Mouse (Mus musculus) heart, adult 18-20 months (tissue): Measurements from ENCODE around the gene Tbl2. TPM values are rescaled to one million over a fixed set of nuclear protein-coding genes. Genes with fewer than 3 reads are reported as not detected.

ENCODE experiments used
- DNase-seq, 2 experiments: peaks; one replicate each; pipeline ENCODE4 v3.0.0; 2021 to 2022; ENCODE audit warnings: mixed read lengths in 1 of 2
- total RNA-seq, 2 experiments: library from RNA; stranded (reverse); gene quantifications; 2 replicates each; pipeline ENCODE4 v1.2.3; 2021

Gene Tbl2
- total RNA-seq, 2 experiments from 2014 or later, result 9.5 to 11.3 TPM

GRCm38 (mm10) chr5:135148715-135149052 is 773 bp upstream of the Tbl2 start:
- DNase-seq, result no peak

GRCm38 (mm10) chr5:135149820-135150178 is 342 bp downstream of the Tbl2 start:
- no peak for DNase-seq

GRCm38 (mm10) chr5:135156496-135156895 is 7.0 kb downstream of the Tbl2 start:
- no peak for DNase-seq

- DNase-seq, result peak; percentile 61 to 73
Observed at GRCm38 (mm10) chr5:135161221-135161620, 11.8 kb downstream of the Tbl2 start.

GRCm38 (mm10) chr5:135161650-135162049 is 12.2 kb downstream of the Tbl2 start:
- DNase-seq, result no peak

GRCm38 (mm10) chr5:135162361-135162760 is 12.9 kb downstream of the Tbl2 start:
- no peak for DNase-seq

GRCm38 (mm10) chr5:135162821-135163220 is 13.4 kb downstream of the Tbl2 start:
- no peak for DNase-seq

- DNase-seq, result no peak
Observed at GRCm38 (mm10) chr5:135166909-135167308, 17.5 kb downstream of the Tbl2 start.

GRCm38 (mm10) chr5:135167469-135167868 is 18.0 kb downstream of the Tbl2 start:
- DNase-seq, result no peak

GRCm38 (mm10) chr5:135168063-135169062 is 18.9 kb downstream of the Tbl2 start, which contains the start of gene Bcl7b:
Bcl7b (plus strand) TSS chr5:135168283.
- peak; percentile 97 to 99 for DNase-seq

GRCm38 (mm10) chr5:135169479-135169878 is 20.0 kb downstream of the Tbl2 start:
- no peak for DNase-seq

- DNase-seq, result no peak
Observed at GRCm38 (mm10) chr5:135171688-135172220, 22.3 kb downstream of the Tbl2 start.

GRCm38 (mm10) chr5:135172986-135173385 is 23.5 kb downstream of the Tbl2 start:
- no peak for DNase-seq

GRCm38 (mm10) chr5:135175086-135175485 is 25.6 kb downstream of the Tbl2 start:
- DNase-seq, result no peak

- DNase-seq, result no peak
Observed at GRCm38 (mm10) chr5:135178523-135178922, 29.1 kb downstream of the Tbl2 start.

- no peak for DNase-seq
Observed at GRCm38 (mm10) chr5:135178996-135179395, 29.5 kb downstream of the Tbl2 start.

GRCm38 (mm10) chr5:135179616-135180015 is 30.2 kb downstream of the Tbl2 start:
- no peak for DNase-seq

GRCm38 (mm10) chr5:135180796-135181195 is 31.3 kb downstream of the Tbl2 start:
- DNase-seq, result no peak

GRCm38 (mm10) chr5:135181776-135182175 is 32.3 kb downstream of the Tbl2 start:
- DNase-seq, result no peak

- no peak for DNase-seq
Observed at GRCm38 (mm10) chr5:135183131-135183861, 33.8 kb downstream of the Tbl2 start.

GRCm38 (mm10) chr5:135185016-135185415 is 35.6 kb downstream of the Tbl2 start:
- DNase-seq, result no peak

GRCm38 (mm10) chr5:135185596-135185995 is 36.1 kb downstream of the Tbl2 start:
- DNase-seq, result no peak

GRCm38 (mm10) chr5:135186231-135186620 is 36.8 kb downstream of the Tbl2 start:
- no peak for DNase-seq
